Mouse (Mus musculus): ENCODE measurements at regions not wholly inside any gene's neighbourhood (a gene's known extent, or its start where the extent isn't known, plus 50 kb on each side); places are given as distances from the start of the nearest gene placed in this dataset.

DNA sequence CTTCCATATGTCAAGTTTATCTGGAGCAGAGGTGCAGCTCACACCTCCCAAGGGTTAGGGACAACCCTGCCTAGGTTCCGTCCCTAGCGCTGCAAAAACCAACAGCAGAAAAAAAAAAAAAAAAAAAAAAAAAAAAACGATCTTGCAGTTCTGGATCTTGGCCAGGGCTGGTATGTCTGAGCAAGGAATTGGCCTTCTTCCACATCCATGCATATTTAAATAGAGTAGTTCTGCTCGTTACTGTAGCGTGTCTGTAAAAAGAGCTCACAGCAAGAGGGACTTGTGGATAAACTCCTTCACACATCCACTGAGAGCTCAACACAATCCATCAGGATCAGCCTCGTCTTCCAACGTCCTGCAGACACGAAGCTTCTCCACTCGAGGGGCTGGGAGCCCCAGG lies 639.4 kb upstream of the Adam5 start:
- no peak for ATAC-seq (replicated peaks; ENCODE audit: low read depth, poor library complexity, severe bottlenecking)

DNA sequence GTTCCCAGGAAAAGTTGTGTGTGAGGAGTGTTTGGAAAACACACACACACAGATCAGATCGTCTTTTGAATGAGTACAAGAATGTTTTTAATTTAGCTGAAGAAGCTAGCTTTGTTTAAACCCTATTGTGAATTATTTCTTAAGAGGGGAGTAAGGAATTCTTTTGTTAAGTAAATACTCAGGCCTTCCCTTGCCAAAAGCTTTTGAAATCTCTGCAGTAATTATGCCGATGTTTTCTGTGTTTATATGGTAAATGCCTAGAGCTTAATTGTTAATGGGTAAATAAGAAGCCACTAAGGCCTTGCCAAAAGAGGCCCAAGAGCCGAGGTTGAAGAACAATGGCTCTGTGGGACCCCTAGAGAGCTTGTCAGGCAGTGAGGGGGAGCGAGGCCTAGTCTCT lies 638.3 kb upstream of the Adam5 start:
- no peak for ATAC-seq (replicated peaks; ENCODE audit: low read depth, poor library complexity, severe bottlenecking)

DNA sequence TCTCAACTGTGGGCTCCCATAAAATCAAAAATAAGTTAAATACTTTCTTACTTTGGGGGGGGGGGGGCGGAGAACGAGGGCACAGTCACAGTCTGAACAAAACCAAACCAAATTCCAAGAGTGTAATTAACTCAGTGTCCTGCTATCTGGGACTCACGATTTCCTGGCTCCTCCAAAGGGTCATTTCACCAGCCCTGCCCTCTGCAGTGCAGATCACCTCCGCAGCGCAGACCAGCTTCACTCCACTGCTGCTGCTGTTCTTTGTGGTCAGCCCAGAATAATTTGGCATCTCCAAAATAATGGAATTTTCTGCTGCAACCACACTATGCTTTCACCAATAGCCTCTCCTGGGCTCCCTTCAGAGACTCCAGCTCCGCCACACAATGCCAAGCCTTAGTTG lies 631.5 kb upstream of the Adam5 start:
- ATAC-seq (replicated peaks; ENCODE audit: low read depth, poor library complexity, severe bottlenecking): no peak

DNA sequence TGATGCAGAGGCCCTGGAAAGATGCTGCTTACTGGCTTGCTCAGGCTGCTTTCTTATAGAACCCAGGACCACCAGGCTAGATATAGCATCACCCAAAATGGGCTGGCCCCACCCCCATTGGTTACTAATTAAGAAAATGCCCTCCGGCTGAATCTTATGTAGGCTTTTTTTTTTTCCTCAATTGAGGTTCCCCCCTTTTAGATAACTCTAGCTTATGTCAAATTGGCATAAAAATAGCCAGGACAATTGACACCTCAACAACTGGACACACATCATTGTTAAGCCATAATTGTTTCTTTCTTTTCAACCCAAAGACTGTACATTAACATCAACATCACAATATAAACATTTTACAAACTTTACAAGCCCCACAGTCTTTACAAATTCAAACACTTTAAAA lies 630.8 kb upstream of the Adam5 start:
- no peak for ATAC-seq (replicated peaks; ENCODE audit: low read depth, poor library complexity, severe bottlenecking)

DNA sequence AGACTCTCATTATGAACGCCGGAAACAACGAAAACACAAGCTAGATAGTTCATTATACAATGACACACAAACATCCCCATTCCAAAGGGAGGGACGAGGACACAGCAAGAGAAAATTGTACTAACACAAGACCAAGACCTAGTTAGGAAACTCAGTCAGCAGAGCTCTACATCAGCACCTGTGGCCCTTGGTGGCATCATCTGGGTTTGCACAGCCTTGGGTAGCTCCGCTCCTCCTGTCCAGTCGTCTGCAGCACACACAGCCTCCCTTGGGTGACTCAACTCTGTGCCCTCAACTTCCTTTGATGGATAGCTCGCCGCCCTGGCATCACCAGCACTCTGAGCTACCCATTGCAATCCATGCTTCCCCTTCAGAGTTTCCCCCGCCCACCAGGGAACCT lies 629.7 kb upstream of the Adam5 start:
- ATAC-seq (replicated peaks; ENCODE audit: low read depth, poor library complexity, severe bottlenecking): no peak

DNA sequence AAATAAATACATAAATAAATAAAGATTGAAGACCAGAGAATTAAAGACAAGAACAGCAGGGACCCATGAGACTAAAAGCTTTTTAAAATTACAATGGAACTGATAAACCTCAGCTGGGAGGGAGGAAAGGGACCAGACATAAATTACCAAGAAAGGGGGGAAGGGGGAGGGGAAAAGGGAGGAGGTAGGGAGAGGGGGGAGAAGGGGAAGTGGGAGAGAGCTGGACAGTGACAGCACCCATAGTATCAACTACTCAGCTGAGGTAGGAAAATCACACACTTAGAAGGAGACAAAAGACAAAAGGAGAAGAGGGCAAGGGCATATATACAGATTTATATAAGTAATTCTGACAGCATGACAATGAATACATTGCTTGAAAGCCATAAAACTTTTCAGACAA lies 626.4 kb upstream of the Adam5 start:
- no peak for ATAC-seq (replicated peaks; ENCODE audit: low read depth, poor library complexity, severe bottlenecking)

DNA sequence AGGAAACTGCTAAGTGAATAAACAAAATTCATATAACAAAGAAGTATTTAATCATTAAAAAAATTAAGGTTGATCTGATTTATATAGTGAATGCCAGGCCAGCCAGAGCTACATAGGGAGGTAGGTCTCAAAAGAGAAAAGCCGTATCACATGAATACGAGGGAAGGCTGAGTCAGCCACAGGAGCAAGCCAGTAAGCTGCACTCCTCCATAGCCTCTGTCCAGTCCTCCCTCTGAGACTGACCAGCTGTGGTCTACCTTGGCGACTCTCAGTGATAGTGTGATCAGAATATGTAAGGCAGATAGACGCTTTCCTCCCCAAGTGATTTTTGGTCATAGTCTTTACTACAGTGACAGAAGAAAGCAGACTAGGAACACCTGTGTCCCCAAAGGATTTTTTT lies 625.4 kb upstream of the Adam5 start:
- no peak for ATAC-seq (replicated peaks; ENCODE audit: low read depth, poor library complexity, severe bottlenecking)

DNA sequence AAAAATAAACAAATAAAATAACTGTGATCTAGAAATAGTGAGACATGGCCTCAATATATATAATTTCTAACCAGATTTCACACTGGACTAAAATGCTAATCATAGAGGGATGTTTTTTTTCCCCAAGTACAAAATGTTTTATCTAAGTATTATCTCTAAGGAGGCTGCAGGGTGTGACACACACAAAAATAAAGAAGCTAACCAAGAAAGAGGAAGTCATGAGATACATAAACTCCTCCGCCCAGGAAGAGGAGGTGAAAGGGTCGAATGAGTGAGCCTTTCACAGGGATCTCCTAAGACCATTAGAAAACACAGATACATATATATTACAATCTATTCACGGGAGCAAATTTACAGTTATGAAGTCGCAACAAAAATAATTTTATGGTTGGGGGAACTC lies 623.7 kb upstream of the Adam5 start:
- peak; percentile 73 for ATAC-seq (replicated peaks; ENCODE audit: low read depth, poor library complexity, severe bottlenecking)

DNA sequence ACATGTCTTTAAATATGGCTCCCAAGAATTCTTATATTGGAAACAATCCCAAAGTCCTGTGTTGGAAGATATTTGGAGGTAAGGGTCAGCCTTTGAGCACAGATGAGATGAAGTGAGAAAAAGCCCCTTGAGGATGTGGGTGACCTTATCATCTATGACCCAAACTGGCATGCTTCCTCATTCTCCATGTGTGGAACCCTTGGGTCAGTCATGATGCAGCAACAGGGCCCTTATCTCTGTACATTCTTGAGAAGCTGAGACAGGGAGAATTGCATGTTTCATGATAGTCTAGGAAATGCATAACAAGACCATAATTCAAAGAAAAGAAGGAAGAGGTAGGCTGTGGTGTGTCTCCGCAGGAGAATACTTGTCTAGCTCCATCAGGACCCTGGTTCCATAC lies 621.8 kb upstream of the Adam5 start:
- peak; percentile 63 for ATAC-seq (replicated peaks; ENCODE audit: low read depth, poor library complexity, severe bottlenecking)

DNA sequence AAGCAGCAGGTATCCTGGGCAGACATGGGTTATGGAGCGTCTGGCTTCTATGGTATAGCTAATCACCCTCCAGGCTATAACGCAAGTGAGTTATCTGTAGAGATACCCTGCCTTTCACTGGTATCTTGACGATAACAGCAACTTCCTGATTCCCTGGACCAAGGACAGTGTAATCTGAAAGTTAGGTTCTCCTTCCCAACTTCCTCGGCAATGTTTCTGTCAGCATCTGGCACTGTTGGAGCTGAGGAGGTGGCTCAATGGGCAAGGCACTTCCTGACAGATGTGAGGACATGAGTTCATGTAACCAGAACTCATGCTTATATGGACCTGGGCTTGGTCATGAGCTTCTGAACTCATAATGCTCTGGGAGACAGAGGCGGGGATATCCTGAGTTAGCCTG lies 620.9 kb upstream of the Adam5 start:
- peak; percentile 19 for ATAC-seq (replicated peaks; ENCODE audit: low read depth, poor library complexity, severe bottlenecking)

DNA sequence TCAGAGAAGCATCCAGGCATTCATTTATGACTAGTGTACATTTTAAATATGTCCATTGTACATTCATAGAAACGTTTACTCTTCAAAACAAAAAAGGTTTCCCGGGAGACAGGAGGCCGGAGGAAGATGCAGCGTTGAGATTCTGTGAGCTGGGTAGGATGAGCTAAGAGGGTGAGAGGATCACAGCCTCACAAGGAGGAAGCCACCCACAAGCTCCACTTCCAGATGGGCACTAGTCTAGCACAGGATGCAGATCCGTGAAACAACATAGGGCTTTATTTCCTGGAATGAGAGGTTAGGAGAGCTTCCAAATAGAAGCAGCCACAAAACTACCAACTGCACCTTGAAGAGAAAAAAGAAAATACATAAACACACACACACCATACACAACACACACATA lies 619.4 kb upstream of the Adam5 start:
- ATAC-seq (replicated peaks; ENCODE audit: low read depth, poor library complexity, severe bottlenecking): no peak

DNA sequence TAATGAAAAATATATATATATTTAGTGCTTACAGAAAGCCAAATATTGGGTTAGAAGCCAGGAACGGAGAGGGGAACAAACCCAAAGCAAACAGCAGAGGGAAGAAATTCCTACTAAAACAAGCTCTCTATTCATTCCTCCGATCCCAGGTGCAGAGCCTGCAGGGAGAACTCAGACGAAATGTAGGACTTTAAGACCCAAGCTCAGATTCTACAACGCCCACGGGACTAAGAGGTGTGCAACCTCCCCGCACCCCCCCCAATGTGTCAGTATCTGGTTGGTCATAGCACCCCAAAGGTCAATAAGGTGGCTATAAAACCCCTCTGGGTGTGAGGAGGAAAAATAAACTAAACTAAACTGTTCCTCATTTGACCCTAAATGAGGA lies 616.9 kb upstream of the Adam5 start:
- no peak; the same call in 1 of the 2 replicates for ATAC-seq (replicated peaks; ENCODE audit: low read depth, poor library complexity, severe bottlenecking)

DNA sequence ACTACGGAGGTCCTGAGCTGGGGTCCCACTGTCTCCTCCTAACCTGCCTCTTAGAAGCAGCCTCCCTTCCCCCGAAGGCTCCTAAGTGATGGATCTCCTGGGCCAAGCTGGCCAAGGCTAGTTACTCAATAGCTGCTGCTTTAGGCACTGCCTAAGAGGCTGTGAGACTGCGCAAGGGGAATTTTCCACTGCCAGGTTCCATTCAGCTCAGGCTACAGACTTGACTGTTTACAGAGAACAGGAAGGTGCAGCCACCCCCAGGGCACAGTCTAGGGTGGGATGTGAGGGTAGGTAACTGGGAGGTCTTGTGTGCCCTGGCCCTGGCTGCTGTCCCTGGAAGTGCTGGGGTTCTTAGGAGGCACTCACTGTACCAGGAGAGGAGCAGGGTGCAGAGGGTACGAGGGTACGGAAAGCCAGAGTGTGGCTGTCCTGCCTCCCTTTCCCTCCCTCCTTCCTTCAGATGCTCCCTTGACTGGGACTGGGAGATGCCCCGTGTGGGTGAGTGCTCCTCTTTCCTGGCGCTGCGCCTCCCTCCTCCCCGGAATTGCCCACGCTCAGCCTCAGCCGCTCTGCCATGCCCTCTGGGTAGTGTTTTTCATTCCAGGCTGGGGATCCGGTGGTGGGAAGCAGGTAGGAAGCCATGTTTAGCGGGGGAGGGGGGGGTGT lies 616.4 kb upstream of the Adam5 start:
- peak; percentile 37 for ATAC-seq (replicated peaks; ENCODE audit: low read depth, poor library complexity, severe bottlenecking)

DNA sequence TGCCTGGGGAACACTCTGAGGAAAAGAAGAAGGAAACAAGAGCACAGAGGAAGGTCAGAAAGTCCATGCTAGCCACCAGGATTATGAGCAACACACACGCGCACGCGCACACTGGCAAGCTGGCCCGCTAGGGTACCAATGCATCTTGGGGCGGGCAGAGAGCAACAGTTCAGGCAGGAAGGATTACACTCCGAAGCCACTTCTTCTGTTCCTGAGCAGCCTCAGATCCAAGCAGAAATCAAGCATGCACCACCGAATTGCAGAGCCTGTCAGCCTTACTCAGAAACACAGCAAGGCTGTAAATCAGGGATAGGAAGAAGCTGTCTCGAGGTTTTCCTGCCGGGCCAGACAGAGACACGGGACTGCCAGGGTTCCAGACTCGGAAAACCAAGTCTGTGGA lies 615.8 kb upstream of the Adam5 start:
- ATAC-seq (replicated peaks; ENCODE audit: low read depth, poor library complexity, severe bottlenecking): peak; percentile 52

DNA sequence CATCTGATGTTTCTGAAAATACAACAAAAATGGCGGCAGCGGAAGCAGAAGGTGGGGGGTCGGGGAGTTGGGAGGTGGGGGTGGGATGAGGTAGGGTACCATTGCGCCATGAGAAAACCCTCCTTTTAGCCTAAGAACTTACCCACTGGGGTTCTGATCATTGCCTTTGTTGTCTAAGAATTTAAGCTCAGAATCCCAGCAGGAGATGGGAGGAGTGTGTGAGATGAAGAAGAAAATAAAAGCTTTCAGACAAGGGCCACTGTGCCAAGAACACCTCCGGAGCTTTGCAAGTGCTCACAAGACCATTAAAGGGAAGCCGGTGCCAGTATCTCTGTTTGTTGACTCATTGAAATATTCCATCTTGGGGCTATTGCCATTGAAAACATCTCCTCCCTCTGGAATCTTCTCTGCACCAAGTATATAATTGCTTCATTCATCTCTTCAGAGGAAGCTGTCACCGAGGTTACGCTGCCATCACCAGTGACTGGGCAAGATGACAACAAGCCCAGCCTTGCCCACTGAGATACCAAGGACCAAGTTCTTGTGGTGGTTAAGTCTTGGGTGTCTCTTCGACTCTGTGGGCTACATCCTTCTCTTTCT lies 614.0 kb upstream of the Adam5 start:
- no peak for ATAC-seq (replicated peaks; ENCODE audit: low read depth, poor library complexity, severe bottlenecking)

DNA sequence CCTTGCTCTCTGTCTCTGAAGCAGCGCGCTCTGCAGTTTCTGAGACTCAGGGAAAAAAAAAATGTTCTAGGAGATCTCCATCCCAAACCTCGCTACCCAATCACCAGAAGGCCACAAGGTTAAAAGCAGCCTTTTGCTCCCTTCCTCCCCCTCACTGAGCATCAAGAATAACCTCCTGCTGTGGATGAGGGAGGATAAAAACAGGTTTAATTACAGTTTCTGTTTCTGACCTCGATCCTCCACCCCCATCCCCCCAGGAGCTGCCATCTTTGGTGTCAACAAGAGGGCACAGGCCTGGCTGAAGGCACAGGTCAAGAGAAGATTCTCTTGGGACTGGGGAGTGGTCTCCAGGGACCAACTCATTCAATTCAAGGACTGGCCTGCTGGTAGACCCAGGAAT lies 613.0 kb upstream of the Adam5 start:
- ATAC-seq (replicated peaks; ENCODE audit: low read depth, poor library complexity, severe bottlenecking): no peak

DNA sequence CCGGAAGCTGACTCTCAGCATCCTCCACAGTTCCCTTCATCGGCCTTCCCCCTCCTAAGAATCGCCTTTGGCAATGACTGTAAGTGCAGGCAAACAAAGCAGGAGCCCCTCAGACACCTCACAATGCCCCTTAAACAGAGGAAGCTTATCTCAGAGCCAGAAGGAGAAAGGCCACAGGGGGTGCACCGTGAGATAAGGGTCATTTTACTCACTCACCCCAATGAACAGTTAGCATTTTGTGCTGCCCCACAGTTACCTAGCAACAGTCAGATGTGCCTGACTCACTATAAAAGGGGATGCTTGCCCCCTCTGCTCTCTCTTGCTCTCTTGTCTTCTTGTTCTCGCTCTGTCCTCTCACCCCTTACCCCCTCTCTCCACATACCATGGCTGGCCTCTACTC lies 606.4 kb upstream of the Adam5 start:
- ATAC-seq (replicated peaks; ENCODE audit: low read depth, poor library complexity, severe bottlenecking): peak; percentile 52

DNA sequence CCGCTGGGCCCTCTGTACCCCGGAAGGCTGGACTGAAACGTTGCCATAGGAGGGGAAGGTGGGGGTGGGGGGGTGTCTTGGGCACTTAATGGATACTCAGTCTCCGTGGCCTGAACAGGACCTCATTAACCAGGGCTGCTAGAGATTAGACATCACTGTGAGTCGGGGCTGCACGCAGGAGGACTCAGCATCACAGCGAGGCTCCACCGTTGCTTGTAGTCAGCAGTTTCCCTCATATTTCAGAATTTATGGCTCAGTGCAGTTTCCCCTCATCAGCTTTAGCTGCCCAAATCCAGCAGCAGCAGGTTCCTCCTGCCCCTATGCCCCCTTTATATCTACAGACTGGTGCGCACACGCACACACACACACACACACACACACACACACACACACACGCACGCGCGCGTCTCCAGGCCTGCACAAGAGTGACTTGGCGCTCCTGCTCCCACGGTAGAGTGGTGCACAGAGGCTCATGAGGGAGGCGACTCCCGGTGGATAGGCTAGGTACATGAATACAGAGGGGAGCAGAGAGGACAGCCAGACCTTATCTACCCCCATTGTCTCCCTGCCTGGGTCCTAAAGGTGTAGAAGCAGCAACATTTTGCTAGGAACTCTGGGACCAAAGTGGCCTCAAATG lies 605.8 kb upstream of the Adam5 start:
- ATAC-seq (replicated peaks; ENCODE audit: low read depth, poor library complexity, severe bottlenecking): peak; percentile 25; the same call in 1 of the 2 replicates

DNA sequence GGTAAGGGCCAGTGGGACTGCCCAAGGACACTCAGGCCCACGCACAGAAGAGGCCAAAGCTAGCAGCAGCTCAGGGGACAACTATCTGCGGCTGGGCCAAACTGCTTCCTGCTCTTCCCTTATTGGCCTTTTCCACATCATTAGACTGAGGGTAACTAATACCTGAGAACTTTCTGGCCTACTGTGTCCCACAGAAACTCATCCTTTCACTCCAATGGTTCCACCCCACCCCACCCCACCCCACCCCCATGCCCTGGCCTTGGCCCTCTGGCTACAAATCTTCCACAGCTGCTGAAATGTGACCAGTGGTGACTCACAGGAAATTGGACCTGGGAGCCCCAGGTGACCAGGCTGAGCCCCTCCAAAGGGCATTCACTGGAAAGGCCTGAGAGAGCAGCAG lies 604.6 kb upstream of the Adam5 start:
- ATAC-seq (replicated peaks; ENCODE audit: low read depth, poor library complexity, severe bottlenecking): no peak

DNA sequence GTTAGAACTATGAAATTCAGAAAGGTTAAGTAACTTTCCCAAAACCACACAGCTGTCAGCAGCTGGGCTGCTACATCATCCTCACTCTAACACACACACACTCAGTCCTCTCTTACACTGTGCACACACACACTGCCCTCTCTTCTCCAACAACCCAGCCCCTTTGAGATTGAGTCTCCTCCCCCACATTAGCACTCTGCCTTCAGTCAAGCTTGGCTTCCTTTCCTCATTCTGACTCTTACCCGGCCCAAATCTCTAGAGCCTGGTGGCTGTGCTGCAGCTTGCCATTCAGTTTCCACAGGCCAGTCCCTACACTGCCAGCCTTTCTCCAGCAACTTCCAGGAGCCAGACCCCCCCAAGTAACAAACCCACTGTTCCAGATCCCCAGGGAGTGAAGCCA lies 602.0 kb upstream of the Adam5 start:
- ATAC-seq (replicated peaks; ENCODE audit: low read depth, poor library complexity, severe bottlenecking): no peak

DNA sequence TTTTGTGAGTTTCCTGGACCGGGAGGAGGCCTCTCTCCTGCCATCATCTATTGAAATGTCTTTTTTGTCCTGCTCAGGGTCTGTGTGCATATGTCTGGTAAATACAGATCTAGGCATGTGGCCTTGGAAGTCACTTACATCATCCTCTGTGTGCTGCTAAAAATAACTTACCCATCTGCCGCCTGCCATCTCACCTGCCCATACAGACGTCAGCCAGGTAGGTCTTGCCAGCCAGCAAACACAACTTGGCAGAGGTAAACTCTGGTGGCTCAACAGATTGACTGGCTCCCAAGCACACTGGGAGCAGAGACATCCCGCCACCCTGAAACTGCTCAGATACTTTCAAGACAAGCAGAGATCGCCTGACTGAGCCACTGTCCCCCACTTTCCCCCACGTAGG lies 597.3 kb upstream of the Adam5 start:
- no peak for ATAC-seq (replicated peaks; ENCODE audit: low read depth, poor library complexity, severe bottlenecking)

DNA sequence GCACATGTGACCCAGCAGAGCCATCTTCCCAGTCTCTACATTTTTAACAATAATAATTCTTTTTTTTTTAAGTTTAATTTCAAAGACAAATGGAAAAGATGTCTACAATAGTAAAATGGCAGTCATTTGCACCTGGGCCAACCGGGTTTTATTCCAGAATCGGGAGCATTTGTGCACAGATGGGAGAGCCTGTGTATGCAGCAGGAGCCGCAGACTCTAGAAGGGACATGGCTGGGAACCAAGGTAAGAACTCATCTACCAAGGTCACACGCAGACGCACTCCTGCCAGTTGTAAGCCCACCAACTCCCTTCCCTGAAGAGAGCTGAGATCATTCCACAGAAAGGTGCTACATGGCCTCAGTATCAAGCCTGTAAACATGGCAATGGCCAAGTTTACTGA lies 586.4 kb upstream of the Adam5 start:
- ATAC-seq (replicated peaks; ENCODE audit: low read depth, poor library complexity, severe bottlenecking): no peak
